Mouse (Mus musculus) stomach, embryonic 15.5 days (tissue): ENCODE measurements around the gene Rnf32. TPM values are rescaled to one million over a fixed set of nuclear protein-coding genes. Genes with fewer than 3 reads are reported as not detected.
A peak's percentile ranks its signal among the peaks of the same experiment; 100 is the strongest.

Experiments
- ATAC-seq: fragments of 200-750 bp; cut with Nextera tagmentation; 2 replicates; pipeline ENCODE4 v1.8.0; 2017; ENCODE audit warnings: low read depth, moderate number of reproducible peaks, moderate TSS enrichment; ENCODE audit not compliant: insufficient read depth, low FRiP score
- H3K27ac ChIP-seq: fragments of 300-500 bp; sonication (generic); 2 replicates; pipeline ENCODE4 v1.5.1; 2015; ENCODE audit warnings: mild to moderate bottlenecking, inconsistent platforms
- H3K27me3 ChIP-seq: fragments of 300-500 bp; sonication (generic); replicated peaks from 2 replicates; pipeline ENCODE4 v1.6.1; 2015; ENCODE audit warnings: inconsistent platforms
- H3K36me3 ChIP-seq: fragments of 300-500 bp; sonication (generic); 2 replicates; pipeline ENCODE4 v1.6.1; 2015; ENCODE audit warnings: inconsistent platforms
- H3K4me1 ChIP-seq: fragments of 300-500 bp; sonication (generic); 2 replicates; pipeline ENCODE4 v1.6.1; 2015; ENCODE audit warnings: inconsistent platforms
- H3K4me2 ChIP-seq: fragments of 300-500 bp; sonication (generic); 2 replicates; pipeline ENCODE4 v1.6.1; 2015; ENCODE audit warnings: mild to moderate bottlenecking, inconsistent platforms
- H3K4me3 ChIP-seq: fragments of 300-500 bp; sonication (generic); replicated peaks from 2 replicates; pipeline ENCODE4 v1.5.1; 2015; ENCODE audit warnings: inconsistent platforms
- H3K9ac ChIP-seq: fragments of 300-500 bp; sonication (generic); 2 replicates; pipeline ENCODE4 v1.6.1; 2015; ENCODE audit warnings: inconsistent platforms
- H3K9me3 ChIP-seq: fragments of 300-500 bp; sonication (generic); 2 replicates; pipeline ENCODE4 v1.6.1; 2016; ENCODE audit warnings: inconsistent platforms
- WGBS: fragments of 180-500 bp; shearing (Covaris S2); methylation state at CpG from one replicate; pipeline ENCODE4 v1.1.7; 2015; 5-methylcytosine and 5-hydroxymethylcytosine counted together
- polyA plus RNA-seq: library from polyadenylated mRNA; unstranded; fragments of >200 nt; fragmentation: Nextera tagmentation; extraction: Ambion mirVana; gene quantifications from 2 replicates; pipeline ENCODE4 v1.2.1, GENCODE M21; 2015

Gene Rnf32
- polyA plus RNA-seq, result 7.8 and 8.2 TPM in 2 replicates

- peak within 1 kb of the TSS; percentile 80 for H3K4me2 ChIP-seq
- peak within 1 kb of the TSS; percentile 53; the same call in 1 of the 2 replicates for H3K9ac ChIP-seq
- no peaks in the 10 kb centered on the region for H3K27me3 ChIP-seq
- no peaks in the 10 kb centered on the region for H3K9me3 ChIP-seq
- peak; percentile 94 for ATAC-seq
- no peaks in the 10 kb centered on the region for H3K4me1 ChIP-seq
- under 1% methylated on average over 63 of the region's 70 CpGs for WGBS
- no peaks in the 10 kb centered on the region for H3K36me3 ChIP-seq
- peak within 1 kb of the TSS; percentile 81 for H3K27ac ChIP-seq
- peak within 1 kb of the TSS; percentile 62 for H3K4me3 ChIP-seq
Observed at GRCm38 (mm10) chr5:29195570-29196263, at the start of gene Rnf32. TSS of gene Rnf32 (plus strand) at chr5:29195992.

DNA sequence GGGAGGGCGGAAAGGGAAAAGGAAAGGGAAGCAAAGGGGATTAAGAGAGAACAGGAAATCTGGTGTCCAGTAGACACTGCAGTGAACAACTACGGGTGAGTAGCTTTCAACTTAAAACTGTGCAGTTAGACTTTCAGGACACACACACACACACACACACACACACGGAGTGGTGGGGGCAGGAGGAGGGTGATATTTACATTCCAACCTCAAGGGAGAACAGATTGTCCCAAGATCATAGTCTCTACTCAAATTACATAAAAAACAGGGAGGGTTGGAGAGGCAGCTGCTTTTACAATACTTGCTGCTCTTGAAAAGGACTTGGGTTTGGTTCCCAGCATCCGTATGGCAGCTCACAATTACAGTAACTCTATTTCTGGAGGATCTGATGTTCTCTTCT is 45.6 kb upstream of the Rnf32 start:
- Histone ChIP-seq H3K9me3 (no peaks in the 10 kb centered on the region), H3K27me3 (no peaks in the 10 kb centered on the region), H3K36me3 (no peaks in the 10 kb centered on the region), H3K4me3 (no peak overlapping the region), H3K4me1 (no peaks in the 10 kb centered on the region), H3K27ac (no peak overlapping the region), H3K4me2 (no peak overlapping the region), H3K9ac (no peak overlapping the region)
- ATAC-seq, result no peak
- WGBS, result 33% methylated on average over 4 of the region's 4 CpGs

- no peak overlapping the region for H3K4me2 ChIP-seq
- H3K27ac ChIP-seq, result no peak overlapping the region
- no peaks in the 10 kb centered on the region for H3K27me3 ChIP-seq
- H3K4me3 ChIP-seq, result no peak overlapping the region
- H3K36me3 ChIP-seq, result no peaks in the 10 kb centered on the region
- no peak for ATAC-seq
- H3K9ac ChIP-seq, result no peak overlapping the region
- no peaks in the 10 kb centered on the region for H3K4me1 ChIP-seq
- 51% methylated on average over 1 of the region's 1 CpGs for WGBS
- no peaks in the 10 kb centered on the region for H3K9me3 ChIP-seq
Observed at GRCm38 (mm10) chr5:29159849-29160248, 35.9 kb upstream of the Rnf32 start.

DNA sequence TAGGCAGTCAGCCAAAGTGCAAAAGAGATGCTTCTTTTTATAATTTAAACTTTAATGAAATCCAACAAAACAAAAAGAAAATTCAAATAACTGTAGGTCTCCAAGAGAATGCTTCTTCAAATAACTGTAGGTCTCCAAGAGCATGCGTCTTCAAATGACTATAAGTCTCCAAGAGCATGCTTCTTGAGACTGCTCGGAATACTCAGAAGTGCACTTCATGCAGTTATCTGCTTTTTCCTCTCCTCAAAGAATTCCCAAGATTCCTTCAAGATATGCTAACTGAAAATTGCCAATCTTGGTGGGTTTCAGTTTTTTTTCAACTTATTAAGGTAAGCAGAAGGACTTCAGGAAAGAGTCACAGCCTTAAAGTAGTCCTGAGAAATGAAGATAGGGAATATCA is 28.8 kb upstream of the Rnf32 start:
- Histone ChIP-seq H3K4me2 (no peak overlapping the region), H3K4me3 (no peak overlapping the region), H3K27ac (no peak overlapping the region), H3K9ac (no peak overlapping the region), H3K9me3 (no peaks in the 10 kb centered on the region), H3K36me3 (no peaks in the 10 kb centered on the region), H3K4me1 (no peaks in the 10 kb centered on the region), H3K27me3 (no peaks in the 10 kb centered on the region)
- no peak for ATAC-seq
- 73% methylated on average over 2 of the region's 2 CpGs for WGBS

DNA sequence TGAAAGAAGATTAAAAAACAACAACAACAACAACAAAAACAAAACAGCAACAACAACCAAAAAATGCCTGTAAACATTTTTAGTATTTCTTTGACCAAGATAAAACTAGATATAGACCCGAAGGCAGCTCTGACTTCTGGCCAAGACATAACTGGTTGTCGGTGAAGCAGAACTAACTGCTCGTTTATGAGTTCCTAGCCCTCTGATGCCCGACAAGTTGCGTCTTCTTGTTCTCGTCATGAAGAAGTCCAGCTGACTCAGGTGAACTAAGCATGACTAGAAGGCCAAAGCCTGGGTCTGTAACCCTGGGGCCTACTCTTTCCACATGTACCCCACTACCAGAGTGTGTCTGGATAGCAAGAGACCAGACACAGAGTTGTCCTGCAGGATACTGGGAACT is 25.6 kb upstream of the Rnf32 start:
- no peak for ATAC-seq
- WGBS, result 88% methylated on average over 6 of the region's 6 CpGs
- Histone ChIP-seq H3K27ac (no peak overlapping the region), H3K4me3 (no peak overlapping the region), H3K4me2 (no peak overlapping the region), H3K9me3 (no peaks in the 10 kb centered on the region), H3K9ac (no peak overlapping the region), H3K36me3 (no peaks in the 10 kb centered on the region), H3K4me1 (no peaks in the 10 kb centered on the region), H3K27me3 (no peaks in the 10 kb centered on the region)

DNA sequence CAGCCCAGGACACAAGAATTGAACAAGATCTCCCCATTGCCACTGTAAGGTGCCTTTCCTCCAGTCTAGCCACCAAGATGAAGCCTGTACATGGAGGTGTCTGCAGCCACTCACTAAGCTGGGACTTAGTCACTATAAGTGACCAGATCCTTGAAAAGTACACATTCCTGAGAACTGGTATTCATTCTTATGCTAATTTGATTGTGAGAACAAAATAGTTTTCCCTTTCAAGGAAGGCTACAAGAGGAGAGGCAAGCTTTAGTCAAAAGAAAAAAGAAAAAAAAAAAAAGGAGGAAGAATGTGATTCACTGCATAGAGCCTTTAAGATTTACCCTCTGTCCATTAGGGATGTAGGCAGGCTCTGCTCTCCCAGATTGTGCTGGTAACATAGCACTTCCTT is 24.6 kb upstream of the Rnf32 start:
- no peaks in the 10 kb centered on the region for H3K36me3 ChIP-seq
- no peak for ATAC-seq

DNA sequence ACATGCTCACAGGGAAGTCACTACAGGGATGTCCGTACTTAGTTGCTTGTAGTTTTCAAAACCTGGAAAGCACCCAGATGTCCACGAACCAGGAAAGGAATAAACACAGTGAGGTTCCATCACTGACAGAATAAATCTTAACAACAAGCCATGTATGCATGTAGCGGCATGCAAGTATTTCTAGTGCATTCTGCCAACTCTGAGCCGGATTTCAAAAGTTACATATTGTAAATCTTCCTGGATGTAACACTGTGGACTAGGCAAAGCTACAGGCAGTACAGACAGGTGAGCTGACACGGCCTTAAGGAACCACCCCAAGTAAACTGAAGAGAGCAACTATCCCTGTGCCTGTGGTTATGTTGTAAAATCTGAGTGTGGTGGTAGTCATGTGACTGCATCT is 9.0 kb upstream of the Rnf32 start:
- no peaks in the 10 kb centered on the region for H3K27me3 ChIP-seq
- H3K4me3 ChIP-seq, result no peak overlapping the region
- H3K4me1 ChIP-seq, result no peaks in the 10 kb centered on the region
- no peak overlapping the region for H3K4me2 ChIP-seq
- H3K9ac ChIP-seq, result no peak overlapping the region
- no peaks in the 10 kb centered on the region for H3K36me3 ChIP-seq
- no peak overlapping the region for H3K27ac ChIP-seq
- 51% methylated on average over 5 of the region's 5 CpGs for whole genome bisulfite sequencing
- no peak for ATAC-seq
- H3K9me3 ChIP-seq, result no peaks in the 10 kb centered on the region

More for the DNA sequence above, 24.6 kb upstream of the Rnf32 start:
- Histone ChIP-seq H3K9ac (no peak overlapping the region), H3K4me3 (no peak overlapping the region), H3K27me3 (no peaks in the 10 kb centered on the region), H3K4me1 (no peaks in the 10 kb centered on the region), H3K27ac (no peak overlapping the region), H3K9me3 (no peaks in the 10 kb centered on the region), H3K4me2 (no peak overlapping the region)

- Histone ChIP-seq H3K9ac (peak overlapping the region; percentile 53; the same call in 1 of the 2 replicates), H3K36me3 (no peaks in the 10 kb centered on the region), H3K27me3 (no peaks in the 10 kb centered on the region), H3K4me3 (peak overlapping the region; percentile 62), H3K4me2 (peak overlapping the region; percentile 80), H3K4me1 (no peaks in the 10 kb centered on the region), H3K9me3 (no peaks in the 10 kb centered on the region), H3K27ac (peak overlapping the region; percentile 81)
- no peak for ATAC-seq
- 7% methylated on average over 9 of the region's 9 CpGs for WGBS
Observed at GRCm38 (mm10) chr5:29195231-29195569, 592 bp upstream of the Rnf32 start.

DNA sequence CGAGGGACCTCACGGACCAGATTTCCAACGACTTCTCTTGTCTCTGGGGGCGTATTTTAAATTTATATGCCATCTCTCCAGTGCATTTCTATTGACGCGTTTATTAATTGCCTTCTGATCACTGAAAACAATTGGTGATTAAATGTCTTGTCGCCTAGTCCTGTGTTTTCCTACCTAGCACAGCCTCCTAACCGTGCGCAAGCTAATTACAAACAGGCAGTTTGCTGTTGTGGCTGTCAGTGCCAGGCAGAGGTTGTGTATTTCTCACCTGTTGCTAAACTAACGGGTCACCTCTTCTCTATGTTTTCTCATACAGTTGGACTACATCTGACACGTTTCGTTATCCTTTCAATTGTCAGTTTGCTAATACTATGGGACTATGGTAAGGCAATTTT is 469 bp downstream of the Rnf32 start:
- H3K36me3 ChIP-seq, result no peaks in the 10 kb centered on the region
- 11% methylated on average over 12 of the region's 12 CpGs for WGBS
- H3K27me3 ChIP-seq, result no peaks in the 10 kb centered on the region
- peak overlapping the region; percentile 53; the same call in 1 of the 2 replicates for H3K27ac ChIP-seq
- H3K9me3 ChIP-seq, result no peaks in the 10 kb centered on the region
- no peaks in the 10 kb centered on the region for H3K4me1 ChIP-seq
- H3K4me3 ChIP-seq, result peak overlapping the region; percentile 62
- H3K4me2 ChIP-seq, result peak overlapping the region; percentile 80
- H3K9ac ChIP-seq, result no peak overlapping the region; the same call in 1 of the 2 replicates
- no peak for ATAC-seq

DNA sequence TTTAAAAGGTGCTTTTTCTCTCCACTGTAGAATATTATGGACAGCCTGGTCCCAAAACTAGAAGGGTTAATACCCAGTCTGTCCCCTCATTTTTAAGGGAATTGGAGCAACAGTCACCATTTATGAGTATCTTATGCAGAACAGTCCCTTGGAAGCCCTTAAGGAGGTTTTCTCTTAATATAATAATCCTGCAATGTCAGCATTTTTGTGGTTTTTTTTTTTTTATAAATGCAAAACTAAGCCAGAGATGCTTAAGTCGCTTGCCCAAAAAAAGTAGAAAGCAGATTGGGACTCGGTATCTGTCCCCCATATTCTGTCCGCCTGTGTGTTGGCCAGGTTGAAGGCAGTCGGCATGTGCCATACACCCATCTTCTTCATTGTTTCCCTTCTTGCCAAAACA is 1.4 kb downstream of the Rnf32 start:
- Histone ChIP-seq H3K27me3 (no peaks in the 10 kb centered on the region), H3K4me1 (no peaks in the 10 kb centered on the region), H3K27ac (no peak overlapping the region), H3K4me3 (no peak overlapping the region), H3K4me2 (no peak overlapping the region), H3K9ac (no peak overlapping the region), H3K9me3 (no peaks in the 10 kb centered on the region), H3K36me3 (no peaks in the 10 kb centered on the region)
- ATAC-seq, result no peak
- WGBS, result 87% methylated on average over 4 of the region's 4 CpGs

DNA sequence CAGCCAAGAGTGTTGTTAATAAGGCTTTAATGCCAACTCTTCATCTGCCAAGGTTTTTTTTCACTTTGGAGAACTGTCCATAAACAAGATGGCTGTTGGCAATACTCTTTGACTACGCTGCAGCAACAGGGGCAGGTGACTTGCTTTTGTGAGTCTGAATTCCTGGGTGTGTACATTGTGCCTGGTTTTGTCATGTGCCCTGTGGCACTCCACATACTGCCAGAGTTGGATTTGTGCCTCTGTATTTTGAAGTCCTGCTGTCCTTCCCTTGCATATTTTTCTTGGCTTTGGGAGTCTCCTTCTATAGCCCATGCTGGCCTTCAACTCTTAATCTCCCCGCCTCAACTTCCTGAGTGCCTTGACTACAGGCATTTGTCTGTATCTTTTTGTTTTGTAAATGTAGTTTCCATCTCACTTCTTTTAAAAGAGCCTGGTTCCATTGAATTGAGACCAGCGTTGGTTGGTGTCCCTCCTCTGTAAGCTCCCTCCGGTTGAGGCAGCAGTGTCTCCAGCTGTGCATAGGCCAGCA is 3.2 kb downstream of the Rnf32 start:
- Histone ChIP-seq H3K4me2 (no peak overlapping the region), H3K4me3 (no peak overlapping the region), H3K27ac (no peak overlapping the region), H3K4me1 (no peaks in the 10 kb centered on the region), H3K36me3 (no peaks in the 10 kb centered on the region), H3K27me3 (no peaks in the 10 kb centered on the region), H3K9ac (no peak overlapping the region), H3K9me3 (no peaks in the 10 kb centered on the region)
- no peak for ATAC-seq
- WGBS, result 78% methylated on average over 4 of the region's 4 CpGs

DNA sequence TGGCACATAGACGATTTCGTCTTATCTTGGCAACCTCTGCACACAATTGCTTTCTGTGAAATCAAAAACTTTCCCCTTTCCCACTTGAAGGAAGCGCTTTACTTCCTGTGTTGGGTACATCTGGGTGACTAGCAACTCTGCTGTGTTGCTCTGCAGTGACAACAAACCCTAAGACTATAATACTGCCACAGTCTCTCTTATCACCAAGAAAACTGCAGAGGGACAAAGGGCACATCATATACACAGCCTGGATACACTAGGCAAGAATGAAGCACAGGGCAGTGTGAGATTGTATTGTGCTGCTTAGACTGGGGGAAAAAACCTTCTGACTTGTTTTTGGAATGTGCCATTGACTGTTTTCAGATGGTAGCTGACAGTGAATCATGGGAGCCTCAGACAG is 4.1 kb downstream of the Rnf32 start:
- Histone ChIP-seq H3K9ac (no peak overlapping the region), H3K27me3 (no peaks in the 10 kb centered on the region), H3K36me3 (no peaks in the 10 kb centered on the region), H3K4me1 (no peaks in the 10 kb centered on the region), H3K4me2 (no peak overlapping the region), H3K9me3 (no peaks in the 10 kb centered on the region), H3K4me3 (no peak overlapping the region), H3K27ac (no peak overlapping the region)
- ATAC-seq, result no peak
- 69% methylated on average over 3 of the region's 3 CpGs for WGBS

DNA sequence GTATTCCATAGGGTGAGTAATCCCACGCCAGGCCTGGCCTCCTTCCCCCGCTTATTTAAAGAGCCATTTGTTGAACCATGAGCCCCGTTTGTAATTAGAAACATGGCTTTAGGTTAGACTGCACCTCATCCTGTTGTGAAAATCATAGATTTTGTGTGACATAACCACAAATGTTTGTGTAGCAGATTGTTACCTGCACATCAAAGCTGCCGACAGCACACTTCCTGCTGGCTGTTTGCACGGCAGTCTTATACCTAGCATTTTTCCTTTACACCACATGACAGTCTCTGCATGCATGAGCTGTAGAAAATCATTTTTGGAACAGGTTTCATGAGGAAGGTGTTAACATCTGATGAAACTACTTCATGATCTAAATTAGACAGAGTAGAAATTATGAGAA is 9.9 kb downstream of the Rnf32 start:
- no peak overlapping the region for H3K27ac ChIP-seq
- no peak overlapping the region for H3K4me3 ChIP-seq
- no peaks in the 10 kb centered on the region for H3K9me3 ChIP-seq
- H3K4me1 ChIP-seq, result no peaks in the 10 kb centered on the region
- H3K9ac ChIP-seq, result no peak overlapping the region
- H3K27me3 ChIP-seq, result no peaks in the 10 kb centered on the region
- 64% methylated on average over 5 of the region's 5 CpGs for WGBS
- H3K36me3 ChIP-seq, result no peaks in the 10 kb centered on the region
- H3K4me2 ChIP-seq, result no peak overlapping the region
- ATAC-seq, result no peak
